Mouse (Mus musculus): ENCODE data around the gene 2410004B18Rik. TPM values are rescaled to one million over a fixed set of nuclear protein-coding genes. Genes with fewer than 3 reads are reported as not detected.

2410004B18Rik gene
- 22.5 and 24.1 TPM in 2 replicates for polyA plus RNA-seq (2015; fragmentation: Nextera tagmentation; extraction: Ambion mirVana)

DNA sequence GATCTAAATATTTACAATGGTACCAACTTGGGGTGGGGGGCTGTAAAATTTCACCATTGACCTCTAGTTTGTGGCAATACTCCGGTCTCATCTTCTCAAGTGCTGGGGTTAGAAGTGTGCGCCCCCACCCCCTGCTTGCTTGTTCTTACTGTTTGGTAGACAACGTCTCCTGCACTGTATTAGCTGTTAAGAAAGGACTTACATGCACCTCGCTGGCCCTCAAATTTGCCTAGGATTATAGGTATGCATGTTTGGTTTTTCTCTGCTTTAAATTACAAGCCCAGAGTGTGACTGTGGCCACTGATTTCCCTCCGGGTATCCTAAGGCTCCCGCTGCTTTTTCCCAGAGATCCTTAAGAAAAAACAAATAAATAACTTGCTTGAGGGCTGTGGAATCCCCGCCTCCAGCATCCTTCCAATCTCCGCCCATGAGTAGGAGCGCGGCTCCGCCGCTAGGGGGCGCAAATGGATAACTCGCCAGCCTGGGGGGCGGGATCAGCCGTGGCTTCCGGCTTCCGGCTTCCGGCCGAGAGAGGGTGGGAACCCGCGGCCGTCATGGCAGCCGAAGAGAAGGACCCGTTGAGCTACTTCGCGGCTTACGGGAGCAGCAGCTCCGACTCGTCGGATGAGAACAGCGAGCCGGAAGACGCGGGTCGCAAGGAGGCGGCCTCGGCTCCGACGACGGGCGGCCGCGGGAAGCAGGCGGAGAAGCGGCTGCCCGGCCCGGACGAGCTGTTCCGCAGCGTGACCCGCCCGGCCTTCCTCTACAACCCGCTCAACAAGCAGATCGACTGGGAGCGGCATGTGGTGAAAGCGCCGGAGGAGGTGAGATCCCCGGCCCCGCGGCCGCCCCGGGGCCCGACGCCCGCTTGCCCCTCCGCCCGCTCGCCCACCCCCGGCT lies at the start of gene 2410004B18Rik:
Gene 2410004B18Rik, plus strand, starts transcription at position 510 of the 900 bp plus-strand sequence.

DNA sequence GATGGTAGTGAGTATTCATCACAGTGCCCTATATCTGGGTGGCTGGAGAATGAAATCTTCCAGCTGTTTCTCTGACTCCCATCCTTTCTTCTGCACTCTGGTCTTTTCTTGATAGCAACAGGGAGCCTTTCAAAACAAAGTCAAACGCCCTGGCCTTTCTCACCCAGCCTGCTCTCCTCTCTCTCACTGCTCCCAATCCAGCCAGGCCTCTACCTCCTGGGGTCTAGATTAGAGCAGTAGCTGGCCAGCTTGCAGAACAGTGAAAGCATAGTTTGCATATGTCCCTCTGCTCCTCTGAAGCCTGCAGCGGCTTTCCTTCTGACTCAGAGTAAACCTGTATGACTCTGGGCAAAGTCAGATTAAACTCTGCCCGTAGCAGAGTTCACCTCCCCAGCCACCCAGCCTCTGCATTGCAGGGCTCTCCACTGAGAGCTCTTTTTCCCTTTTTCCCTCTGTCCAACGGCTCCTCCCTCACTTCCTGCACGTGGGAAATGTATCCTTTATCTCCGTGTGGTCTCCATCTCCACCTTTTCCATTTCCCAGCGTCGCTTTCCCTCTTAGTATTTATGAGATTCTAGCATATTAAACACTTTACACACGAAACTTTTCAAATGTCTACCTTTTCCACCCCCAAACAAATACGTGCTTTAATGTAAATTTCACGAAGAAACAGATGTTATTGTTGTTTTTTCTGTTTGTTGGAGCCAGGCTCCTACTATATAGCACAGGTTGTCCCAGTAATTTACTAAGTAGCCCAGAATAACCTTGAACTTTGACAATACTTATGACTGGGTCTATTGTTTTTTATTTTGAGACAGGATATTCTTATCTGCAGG lies 15.6 kb upstream of the 2410004B18Rik start, which contains the start of gene Bcl10:
Gene Bcl10, plus strand, starts transcription at position 786 of the 836 bp plus-strand sequence.

DNA sequence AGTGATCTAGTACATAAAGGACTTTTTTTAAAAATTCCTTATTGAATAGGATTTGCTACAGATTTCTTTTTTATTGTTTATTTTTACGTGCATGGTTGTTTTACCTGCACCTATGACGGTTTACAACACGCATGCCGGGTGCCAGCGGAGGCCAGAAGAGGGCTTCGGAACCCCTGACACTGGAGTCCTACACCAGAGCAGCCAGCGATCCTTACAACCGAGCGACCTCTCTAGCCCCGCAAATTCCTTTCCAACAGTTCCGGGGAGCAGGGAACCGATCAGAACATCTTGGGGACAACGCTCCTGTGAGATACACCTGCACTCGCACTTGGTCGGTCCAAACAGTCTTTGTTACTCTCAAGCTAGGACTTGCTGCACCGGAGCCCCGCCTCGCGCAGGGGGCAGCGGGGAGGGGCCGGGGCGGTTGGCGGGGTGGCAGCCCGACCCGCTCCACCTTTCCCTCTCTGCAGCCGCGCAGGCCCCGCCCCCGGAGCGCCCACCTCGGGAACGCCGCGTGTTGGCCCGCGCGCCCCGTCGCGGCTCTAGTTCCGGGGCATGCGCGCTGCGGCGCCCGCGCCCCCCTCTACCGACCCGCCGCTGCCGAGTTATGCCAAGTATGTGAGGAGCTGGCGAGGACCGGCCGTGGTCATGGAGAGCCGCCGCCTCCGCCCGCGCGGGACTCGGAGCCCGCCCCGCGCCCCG lies 49.6 kb downstream of the 2410004B18Rik start, which contains the start of gene Syde2:
Gene Syde2, plus strand, starts transcription at position 603 of the 702 bp plus-strand sequence.

Other genes starting within 250 kb of the 2410004B18Rik start
- 3.8 and 4.2 TPM in 2 replicates for gene Ddah1, start 179.3 kb upstream of the 2410004B18Rik start, polyA plus RNA-seq (2015; fragmentation: Nextera tagmentation; extraction: Ambion mirVana)
- gene Bcl10, start 15.2 kb upstream of the 2410004B18Rik start, polyA plus RNA-seq (2015; fragmentation: Nextera tagmentation; extraction: Ambion mirVana): 29.0 and 35.0 TPM in 2 replicates
- 0.41 and 0.42 TPM in 2 replicates for gene Syde2, start 49.9 kb downstream of the 2410004B18Rik start, polyA plus RNA-seq (2015; fragmentation: Nextera tagmentation; extraction: Ambion mirVana)
- not detected in 2 replicates for gene Wdr63, start 170.1 kb downstream of the 2410004B18Rik start, polyA plus RNA-seq (2015; fragmentation: Nextera tagmentation; extraction: Ambion mirVana)
- gene Mcoln3, start 179.4 kb downstream of the 2410004B18Rik start, polyA plus RNA-seq (2015; fragmentation: Nextera tagmentation; extraction: Ambion mirVana): 0.05 TPM in 1 of 2 replicates, not detected in the other
- gene Mcoln2, start 211.8 kb downstream of the 2410004B18Rik start, polyA plus RNA-seq (2015; fragmentation: Nextera tagmentation; extraction: Ambion mirVana): 1.2 and 2.0 TPM in 2 replicates

Data from spleen, postnatal 0 days (tissue).